Mouse (Mus musculus) limb, embryonic 13.5 days (tissue): ENCODE measurements around the gene Mettl7a1. TPM values are rescaled to one million over a fixed set of nuclear protein-coding genes. Genes with fewer than 3 reads are reported as not detected.
"Not testable (repeated sequence)": the region's sequence is repeated elsewhere in the genome, so short reads cannot be mapped to it uniquely, and the experiment has no call there.

Source experiments
- ATAC-seq: fragments of 200-750 bp; cut with Nextera tagmentation; 2 replicates; pipeline ENCODE4 v1.8.0; 2017; ENCODE audit warnings: low read depth, moderate number of reproducible peaks, moderate TSS enrichment; ENCODE audit not compliant: low FRiP score
- H3K27ac ChIP-seq: fragments of 300-500 bp; sonication (generic); 2 replicates; pipeline ENCODE4 v1.5.1; 2015; ENCODE audit warnings: inconsistent platforms, mild to moderate bottlenecking, moderate library complexity
- H3K27me3 ChIP-seq: fragments of 300-500 bp; sonication (generic); 2 replicates; pipeline ENCODE4 v1.6.1; 2015; ENCODE audit warnings: mild to moderate bottlenecking, inconsistent platforms
- H3K36me3 ChIP-seq: fragments of 300-500 bp; sonication (generic); 2 replicates; pipeline ENCODE4 v1.6.1; 2015; ENCODE audit warnings: inconsistent platforms, mild to moderate bottlenecking, moderate library complexity
- H3K4me1 ChIP-seq: fragments of 300-500 bp; sonication (generic); 2 replicates; pipeline ENCODE4 v1.6.1; 2015; ENCODE audit warnings: inconsistent platforms
- H3K4me2 ChIP-seq: fragments of 300-500 bp; sonication (generic); replicated peaks from 2 replicates; pipeline ENCODE4 v1.6.1; 2015; ENCODE audit warnings: inconsistent platforms, mild to moderate bottlenecking, moderate library complexity
- H3K4me3 ChIP-seq: fragments of 300-500 bp; sonication (generic); 2 replicates; pipeline ENCODE4 v1.5.1; 2015; ENCODE audit warnings: moderate library complexity, mild to moderate bottlenecking, inconsistent platforms
- H3K9ac ChIP-seq: fragments of 300-500 bp; sonication (generic); 2 replicates; pipeline ENCODE4 v1.6.1; 2015; ENCODE audit warnings: mild to moderate bottlenecking, inconsistent platforms
- H3K9me3 ChIP-seq: fragments of 300-500 bp; sonication (generic); 2 replicates; pipeline ENCODE4 v1.6.1; 2016; ENCODE audit warnings: inconsistent platforms
- WGBS: fragments of 180-500 bp; shearing (Covaris S2); methylation state at CpG from one replicate; pipeline ENCODE4 v1.1.7; 2015; 5-methylcytosine and 5-hydroxymethylcytosine counted together
- polyA plus RNA-seq: library from polyadenylated mRNA; unstranded; fragments of >200 nt; fragmentation: Nextera tagmentation; extraction: Ambion mirVana; gene quantifications from 2 replicates; pipeline ENCODE4 v1.2.1, GENCODE M21; 2015

The Mettl7a1 gene
- polyA plus RNA-seq, 1 experiment from 2014 or later: 4.4 TPM

DNA sequence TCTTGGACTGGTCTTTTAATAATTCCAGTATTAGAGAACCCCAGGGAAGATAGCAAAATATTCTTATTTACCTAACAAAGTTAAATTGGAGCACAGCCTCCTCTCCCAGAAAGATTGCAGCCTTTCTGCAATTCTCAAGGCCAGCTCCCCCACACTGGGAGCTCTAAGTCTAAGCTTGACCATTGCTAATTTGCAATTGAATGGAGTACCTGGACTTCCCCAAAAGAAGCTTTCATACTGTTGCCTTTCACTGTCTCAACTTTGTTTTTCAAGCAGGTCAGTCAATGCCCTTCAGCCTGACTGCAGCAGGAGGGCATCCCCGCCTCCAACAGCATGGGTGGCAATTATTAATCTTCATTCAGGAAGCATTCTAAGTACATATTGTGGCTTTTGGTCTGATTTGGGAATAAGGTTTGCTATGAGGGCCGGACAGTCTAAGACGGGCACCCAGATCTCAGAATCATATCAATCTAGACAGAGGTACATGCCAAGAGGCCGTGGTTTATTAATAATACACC lies 30.1 kb upstream of the Mettl7a1 start:
- not testable (repeated sequence) for ATAC-seq, H3K27me3 ChIP-seq, H3K27ac ChIP-seq, H3K4me2 ChIP-seq, H3K4me1 ChIP-seq, H3K4me3 ChIP-seq, H3K36me3 ChIP-seq, H3K9ac ChIP-seq
- peaks cover 14% of the 10 kb centered on the region; the same call in 1 of the 2 replicates for H3K9me3 ChIP-seq
- 92% methylated on average over 4 of the region's 4 CpGs for WGBS

- H3K9me3 ChIP-seq: peaks cover 14% of the 10 kb centered on the region; the same call in 1 of the 2 replicates
- no peaks in the 10 kb centered on the region for H3K27me3 ChIP-seq
- no peak overlapping the region for H3K4me2 ChIP-seq
- H3K9ac ChIP-seq: no peak overlapping the region
- H3K27ac ChIP-seq: no peak overlapping the region
- ATAC-seq: no peak
- 89% methylated on average over 7 of the region's 7 CpGs for WGBS
- no peak overlapping the region for H3K4me3 ChIP-seq
- no peaks in the 10 kb centered on the region for H3K36me3 ChIP-seq
- no peaks in the 10 kb centered on the region for H3K4me1 ChIP-seq
Observed at GRCm38 (mm10) chr15:100274790-100275559, 29.0 kb upstream of the Mettl7a1 start.

DNA sequence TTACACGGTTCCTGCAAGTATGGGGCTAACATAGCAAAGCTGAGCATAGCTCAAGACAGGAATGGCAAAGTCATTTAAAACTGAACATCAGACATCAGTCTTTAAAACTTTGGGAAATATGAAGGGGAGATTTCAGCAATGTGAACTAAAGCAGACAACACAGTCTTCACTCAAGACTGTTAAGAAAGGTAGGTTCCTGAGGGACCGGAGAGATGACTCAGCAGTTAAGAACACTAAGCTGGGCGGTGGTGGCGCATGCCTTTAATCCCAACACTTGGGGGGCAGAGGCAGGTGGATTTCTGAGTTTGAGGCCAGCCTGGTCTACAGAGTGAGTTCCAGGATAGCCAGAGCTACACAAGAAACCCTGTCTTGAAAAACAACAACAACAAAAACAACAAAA lies 27.5 kb upstream of the Mettl7a1 start:
- Histone ChIP-seq H3K4me1 (no peaks in the 10 kb centered on the region), H3K4me2 (no peak overlapping the region), H3K27me3 (no peaks in the 10 kb centered on the region), H3K9me3 (peaks cover 14% of the 10 kb centered on the region; the same call in 1 of the 2 replicates), H3K27ac (no peak overlapping the region), H3K9ac (no peak overlapping the region), H3K4me3 (no peak overlapping the region), H3K36me3 (no peaks in the 10 kb centered on the region)
- WGBS: 90% methylated on average over 4 of the region's 4 CpGs
- no peak for ATAC-seq

DNA sequence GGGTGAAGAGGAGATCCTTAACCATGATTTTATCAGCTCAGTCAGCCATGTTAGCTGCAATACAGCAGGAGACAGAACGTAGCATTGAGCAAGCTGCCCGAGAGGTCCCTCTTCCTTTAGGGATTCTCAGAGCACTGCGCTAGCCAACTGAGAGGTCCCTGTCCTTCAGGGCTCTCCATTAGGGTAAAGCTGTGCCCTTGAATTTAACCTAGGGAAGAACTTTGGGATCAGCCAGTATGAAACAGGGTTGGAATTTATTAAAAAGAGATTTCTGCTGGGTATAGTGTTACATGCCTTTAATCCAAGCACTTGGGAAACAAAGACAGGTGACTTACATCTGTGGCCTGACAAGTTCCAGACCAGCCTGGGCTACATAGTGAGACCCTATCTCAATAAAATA lies 26.4 kb upstream of the Mettl7a1 start:
- Histone ChIP-seq H3K4me1 (no peaks in the 10 kb centered on the region), H3K9ac (no peak overlapping the region), H3K4me2 (no peak overlapping the region), H3K36me3 (no peaks in the 10 kb centered on the region), H3K9me3 (peaks cover 14% of the 10 kb centered on the region; the same call in 1 of the 2 replicates), H3K27ac (no peak overlapping the region), H3K27me3 (no peaks in the 10 kb centered on the region), H3K4me3 (no peak overlapping the region)
- WGBS: 89% methylated on average over 3 of the region's 3 CpGs
- ATAC-seq: no peak

DNA sequence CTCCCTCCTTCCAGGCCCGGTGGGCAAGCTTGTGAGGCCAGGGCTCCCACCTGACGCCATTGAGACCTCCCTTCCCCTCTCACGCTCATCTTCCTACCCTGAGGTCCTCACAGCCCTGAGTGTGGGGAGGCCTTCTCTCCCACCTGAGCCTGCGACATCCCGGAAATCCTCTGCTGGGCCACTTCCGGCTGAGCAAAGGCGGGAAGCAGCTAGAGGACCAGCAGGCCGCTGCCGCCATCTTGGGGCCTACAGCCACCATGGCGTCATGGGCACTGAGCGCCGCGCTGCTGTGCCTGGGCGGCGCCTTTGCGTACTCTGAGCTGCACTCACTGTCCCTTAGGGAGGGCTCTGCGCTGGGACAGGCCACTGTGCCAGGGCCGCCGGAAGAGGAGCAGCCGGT lies 23.3 kb upstream of the Mettl7a1 start, which contains the start of gene Tmprss12:
TSS of gene Tmprss12 (plus strand) at position 212 of the 400 bp plus-strand sequence.
- H3K4me3 ChIP-seq: no peak within 1 kb of the TSS
- no peak for ATAC-seq
- no peak within 1 kb of the TSS for H3K27ac ChIP-seq
- no peaks in the 10 kb centered on the region for H3K27me3 ChIP-seq
- no peaks in the 10 kb centered on the region for H3K36me3 ChIP-seq
- H3K9ac ChIP-seq: no peak within 1 kb of the TSS
- no peaks in the 10 kb centered on the region for H3K4me1 ChIP-seq
- H3K4me2 ChIP-seq: no peak within 1 kb of the TSS
- 95% methylated on average over 20 of the region's 20 CpGs for WGBS
- no peaks in the 10 kb centered on the region for H3K9me3 ChIP-seq

- ATAC-seq: no peak
- Histone ChIP-seq H3K4me3 (no peak overlapping the region), H3K27ac (no peak overlapping the region), H3K9ac (no peak overlapping the region), H3K4me1 (no peaks in the 10 kb centered on the region), H3K9me3 (no peaks in the 10 kb centered on the region), H3K4me2 (no peak overlapping the region), H3K27me3 (no peaks in the 10 kb centered on the region), H3K36me3 (no peaks in the 10 kb centered on the region)
- 78% methylated on average over 6 of the region's 6 CpGs for WGBS
Observed at GRCm38 (mm10) chr15:100288980-100289379, 15.0 kb upstream of the Mettl7a1 start.

DNA sequence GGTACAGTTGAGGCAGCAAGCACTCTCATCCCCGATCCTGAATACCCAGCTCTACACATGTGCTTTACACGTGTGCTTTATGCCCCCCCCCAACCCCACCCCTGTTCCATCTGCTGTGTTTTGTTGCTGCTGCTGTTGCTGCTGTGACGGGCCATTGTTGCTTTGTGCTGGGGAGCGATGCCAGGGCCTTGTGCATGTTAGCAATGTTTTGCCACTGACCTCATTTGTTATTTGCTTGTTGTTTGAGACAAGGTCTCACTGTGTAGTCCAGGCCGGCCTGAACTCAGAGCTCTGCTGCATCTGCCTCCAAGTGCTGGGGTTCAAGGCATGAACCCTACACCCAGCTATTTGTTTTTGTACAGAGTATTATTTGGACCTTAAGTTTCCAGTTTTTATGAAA lies 13.1 kb upstream of the Mettl7a1 start:
- no peaks in the 10 kb centered on the region for H3K27me3 ChIP-seq
- no peak overlapping the region for H3K27ac ChIP-seq
- H3K9ac ChIP-seq: no peak overlapping the region
- no peak for ATAC-seq
- no peak overlapping the region for H3K4me2 ChIP-seq
- no peaks in the 10 kb centered on the region for H3K9me3 ChIP-seq
- no peaks in the 10 kb centered on the region for H3K4me1 ChIP-seq
- no peaks in the 10 kb centered on the region for H3K36me3 ChIP-seq
- WGBS: 85% methylated on average over 5 of the region's 5 CpGs
- H3K4me3 ChIP-seq: no peak overlapping the region

DNA sequence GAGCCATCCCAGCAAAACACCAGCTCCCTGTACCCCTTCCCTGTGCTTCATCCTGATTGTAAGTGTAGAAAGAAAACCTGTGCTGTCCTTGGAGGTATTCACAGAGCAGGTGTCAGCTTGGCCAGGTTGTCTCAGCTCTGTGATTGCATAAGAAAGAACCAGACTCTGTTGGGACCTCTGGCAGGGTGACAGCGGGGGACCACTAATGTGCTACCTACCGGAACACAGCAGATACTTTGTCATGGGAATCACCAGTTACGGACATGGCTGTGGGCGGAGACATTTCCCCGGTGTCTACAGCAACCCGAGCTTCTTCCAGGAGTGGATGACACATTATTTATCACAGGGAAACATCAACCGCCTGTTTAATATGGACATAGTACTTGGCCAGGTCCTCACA lies 11.6 kb upstream of the Mettl7a1 start:
- WGBS: 73% methylated on average over 7 of the region's 7 CpGs
- Histone ChIP-seq H3K4me3 (no peak overlapping the region), H3K4me1 (no peaks in the 10 kb centered on the region), H3K27ac (no peak overlapping the region), H3K27me3 (no peaks in the 10 kb centered on the region), H3K4me2 (no peak overlapping the region), H3K9ac (no peak overlapping the region), H3K9me3 (no peaks in the 10 kb centered on the region), H3K36me3 (no peaks in the 10 kb centered on the region)
- ATAC-seq: no peak

DNA sequence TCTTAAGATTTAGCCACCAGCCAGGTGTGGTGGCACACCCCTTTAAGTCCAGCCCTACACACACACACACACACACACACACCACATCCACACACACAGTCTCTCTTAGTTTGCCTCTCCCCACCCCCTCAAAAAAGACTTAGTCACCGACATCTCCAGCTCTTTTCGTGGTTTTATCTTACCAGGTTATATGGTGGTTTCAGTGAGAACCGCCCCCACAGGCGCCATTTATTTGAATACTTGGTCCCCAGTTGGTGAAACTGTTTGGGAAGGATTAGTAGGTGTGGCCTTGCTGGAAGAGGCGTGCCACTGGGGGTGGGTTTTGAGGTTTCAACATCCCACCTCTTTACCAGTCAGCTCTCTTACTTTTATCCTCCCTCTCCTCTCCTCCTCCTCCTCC lies 6.1 kb upstream of the Mettl7a1 start:
- Histone ChIP-seq H3K4me3 (no peak overlapping the region), H3K36me3 (no peaks in the 10 kb centered on the region), H3K27me3 (no peaks in the 10 kb centered on the region), H3K9ac (no peak overlapping the region), H3K4me2 (no peak overlapping the region), H3K9me3 (peaks cover 4% of the 10 kb centered on the region; the same call in 1 of the 2 replicates), H3K27ac (no peak overlapping the region), H3K4me1 (no peaks in the 10 kb centered on the region)
- WGBS: 89% methylated on average over 5 of the region's 5 CpGs
- no peak for ATAC-seq

DNA sequence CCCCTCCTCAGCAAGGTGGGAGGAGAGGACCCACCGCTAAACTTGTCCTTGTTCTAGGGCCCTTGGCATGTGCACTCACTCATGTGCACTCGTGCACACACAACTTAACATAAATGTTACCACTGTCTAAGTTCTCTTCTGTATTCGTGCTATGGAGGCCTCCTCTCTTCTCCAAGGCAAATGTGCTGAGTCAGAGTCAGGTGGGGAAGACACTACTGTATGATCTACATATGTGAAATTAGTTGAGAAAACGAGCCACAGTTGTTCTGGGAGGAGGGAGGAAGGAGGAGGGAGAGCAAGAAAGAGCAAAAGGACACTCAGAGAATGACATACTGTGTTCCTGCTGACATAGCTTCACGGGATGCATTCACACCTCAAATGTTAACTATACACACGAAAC lies 3.4 kb upstream of the Mettl7a1 start:
- Histone ChIP-seq H3K9ac (no peak overlapping the region), H3K4me2 (no peak overlapping the region), H3K4me3 (no peak overlapping the region), H3K27ac (no peak overlapping the region), H3K9me3 (peaks cover 4% of the 10 kb centered on the region; the same call in 1 of the 2 replicates), H3K36me3 (no peaks in the 10 kb centered on the region), H3K27me3 (no peaks in the 10 kb centered on the region), H3K4me1 (0 out of 2 replicates have a peak, but pooled peaks cover 4% of the 10 kb centered on the region)
- 77% methylated on average over 6 of the region's 6 CpGs for WGBS
- ATAC-seq: no peak

DNA sequence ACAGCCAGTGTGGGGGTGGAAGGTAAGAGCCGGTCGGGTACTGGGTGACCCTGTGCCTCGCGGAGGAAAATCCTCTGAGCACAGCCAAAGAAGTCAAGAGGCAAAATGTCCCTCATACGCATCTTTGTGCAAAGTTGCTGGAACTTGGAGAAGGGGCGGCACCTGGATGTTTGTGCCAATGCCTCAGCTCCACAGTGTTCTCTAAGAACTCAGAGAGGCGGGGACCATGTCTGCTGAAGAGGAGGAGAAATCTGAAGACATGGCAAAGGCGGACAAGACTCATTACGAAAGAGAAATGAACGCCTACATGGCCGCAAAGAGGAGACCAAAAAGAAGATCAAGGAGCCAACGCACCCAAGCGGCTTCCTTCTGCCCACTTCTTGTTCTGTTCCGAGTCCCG lies 2.4 kb upstream of the Mettl7a1 start:
- ATAC-seq: no peak
- Histone ChIP-seq H3K9ac (no peak overlapping the region), H3K4me3 (no peak overlapping the region), H3K4me2 (no peak overlapping the region), H3K27me3 (no peaks in the 10 kb centered on the region), H3K9me3 (peaks cover 4% of the 10 kb centered on the region; the same call in 1 of the 2 replicates), H3K27ac (no peak overlapping the region), H3K36me3 (no peaks in the 10 kb centered on the region), H3K4me1 (0 out of 2 replicates have a peak, but pooled peaks cover 4% of the 10 kb centered on the region)
- 86% methylated on average over 15 of the region's 15 CpGs for WGBS

GRCm38 (mm10) chr15:100303428-100304018 lies 417 bp upstream of the Mettl7a1 start:
- Histone ChIP-seq H3K4me3 (peak overlapping the region; percentile 54), H3K27me3 (no peaks in the 10 kb centered on the region), H3K36me3 (no peaks in the 10 kb centered on the region), H3K4me2 (peak overlapping the region; percentile 80), H3K9ac (no peak overlapping the region), H3K9me3 (no peaks in the 10 kb centered on the region), H3K27ac (no peak overlapping the region), H3K4me1 (0 out of 2 replicates have a peak, but pooled peaks cover 4% of the 10 kb centered on the region)
- ATAC-seq: no peak
- 55% methylated on average over 8 of the region's 8 CpGs for WGBS
